Mouse (Mus musculus): ENCODE measurements around the gene BB287469.
"Not testable (repeated sequence)": the region's sequence is repeated elsewhere in the genome, so short reads cannot be mapped to it uniquely, and the experiment has no call there.

DNA sequence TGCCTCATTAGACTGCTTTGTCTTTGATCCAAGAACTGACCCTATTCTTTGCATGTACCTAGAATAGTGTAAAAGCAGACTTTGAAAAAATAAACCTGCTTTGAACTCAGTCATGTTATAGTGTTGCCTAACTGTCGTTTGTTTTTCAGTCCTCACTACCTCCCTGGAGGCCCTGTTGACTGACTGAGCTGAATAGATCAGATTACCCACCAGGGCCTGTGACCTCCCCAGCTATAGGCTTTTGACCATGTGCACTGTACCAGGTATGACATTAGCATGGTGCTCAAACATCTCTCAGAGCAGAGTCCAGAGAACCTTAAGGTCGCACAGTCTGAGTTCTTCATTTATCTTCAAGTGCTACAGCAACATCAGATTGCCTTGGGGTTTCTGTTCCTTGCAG is 34.3 kb downstream of the BB287469 start:
- TF ChIP-seq CTCF, EP300 (IDR thresholded peaks at IDR 0.05): not testable (repeated sequence)

All from lung, postnatal 0 days (tissue).